Mouse (Mus musculus) megakaryocyte, embryonic 14.5 days (primary cell): ENCODE measurements around the gene Fam3c.

Experiments used
- FLI1 ChIP-seq: IDR thresholded peaks from 2 replicates; pipeline ENCODE4 v1.6.1; 2012; ENCODE audit warnings: low read length, inconsistent platforms, mixed read lengths
- GATA1 ChIP-seq: IDR thresholded peaks from 3 replicates; pipeline ENCODE4 v1.6.1; 2012; ENCODE audit warnings: mixed read lengths, low read length, inconsistent platforms, borderline replicate concordance

GRCm38 (mm10) chr6:22405021-22405420, 49.0 kb upstream of the Fam3c start:
- TF ChIP-seq GATA1, result no peak
- no peak for TF ChIP-seq FLI1
